Mouse (Mus musculus) ovary, adult 18-20 months (tissue): ENCODE measurements around the gene Tuba1a.
A peak's percentile ranks its signal among the peaks of the same experiment; 100 is the strongest.

Experiments used
- DNase-seq: peaks from one replicate; pipeline ENCODE4 v3.0.0; 2022; ENCODE audit warnings: low spot score, mixed read lengths

Tuba1a gene

DNA sequence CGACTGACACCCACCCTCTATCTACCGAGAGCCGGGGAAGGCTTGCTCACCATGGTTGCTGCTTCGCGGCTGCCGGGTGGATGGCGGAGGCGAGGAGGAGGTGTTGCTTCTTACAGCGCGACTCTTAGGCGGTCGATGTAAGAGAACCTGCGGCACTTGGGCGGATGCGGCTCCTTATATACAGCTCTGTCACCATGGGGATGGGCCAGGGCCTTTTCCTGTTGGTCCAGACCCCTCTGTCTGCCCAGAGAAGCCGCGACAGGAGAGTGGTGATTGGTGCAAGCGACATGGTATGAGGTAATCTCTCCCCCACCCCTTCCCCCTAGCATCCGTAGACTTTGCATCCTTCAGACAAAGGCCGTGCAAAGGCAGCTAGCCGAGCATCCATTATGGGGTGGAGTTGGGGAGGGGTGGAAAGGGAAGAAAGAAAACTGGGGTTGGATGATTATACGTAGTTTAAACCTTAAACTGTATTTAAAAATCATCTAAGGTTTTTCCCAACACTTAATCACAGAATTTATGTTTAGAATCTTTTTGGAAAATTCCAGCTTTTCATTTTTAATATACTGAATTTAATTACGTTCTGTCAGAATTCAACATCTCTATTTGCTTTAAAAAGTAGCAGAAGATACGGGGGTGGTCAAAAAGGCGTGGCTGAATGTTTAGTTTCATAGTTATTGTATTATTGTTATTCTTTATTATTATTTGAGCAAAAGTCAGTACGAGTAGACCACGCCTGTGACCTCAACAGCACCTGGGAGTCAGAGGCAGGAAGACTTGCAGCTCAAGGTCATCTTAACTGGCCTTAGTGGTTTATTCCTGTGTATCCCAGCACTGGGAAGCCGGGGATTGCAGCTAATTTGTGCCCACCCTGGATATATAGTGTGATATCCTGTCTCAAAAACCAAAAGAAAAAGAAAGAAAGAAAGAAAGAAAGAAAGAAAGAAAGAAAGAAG, at the start of gene Tuba1a, which contains the start of gene Gm49450:
Gene Tuba1a (minus strand): TSS at position 303 of the 956 bp plus-strand sequence.
Gene Gm49450 (minus strand): TSS at position 151 of the 956 bp plus-strand sequence.
- DNase-seq, result peak; percentile 90

GRCm38 (mm10) chr15:99001451-99001931, 48.0 kb upstream of the Tuba1a start:
- no peak for DNase-seq

GRCm38 (mm10) chr15:99000535-99001283, 47.2 kb upstream of the Tuba1a start:
- DNase-seq, result no peak

- DNase-seq, result no peak
Observed at GRCm38 (mm10) chr15:98998775-98999157, 45.3 kb upstream of the Tuba1a start.

DNA sequence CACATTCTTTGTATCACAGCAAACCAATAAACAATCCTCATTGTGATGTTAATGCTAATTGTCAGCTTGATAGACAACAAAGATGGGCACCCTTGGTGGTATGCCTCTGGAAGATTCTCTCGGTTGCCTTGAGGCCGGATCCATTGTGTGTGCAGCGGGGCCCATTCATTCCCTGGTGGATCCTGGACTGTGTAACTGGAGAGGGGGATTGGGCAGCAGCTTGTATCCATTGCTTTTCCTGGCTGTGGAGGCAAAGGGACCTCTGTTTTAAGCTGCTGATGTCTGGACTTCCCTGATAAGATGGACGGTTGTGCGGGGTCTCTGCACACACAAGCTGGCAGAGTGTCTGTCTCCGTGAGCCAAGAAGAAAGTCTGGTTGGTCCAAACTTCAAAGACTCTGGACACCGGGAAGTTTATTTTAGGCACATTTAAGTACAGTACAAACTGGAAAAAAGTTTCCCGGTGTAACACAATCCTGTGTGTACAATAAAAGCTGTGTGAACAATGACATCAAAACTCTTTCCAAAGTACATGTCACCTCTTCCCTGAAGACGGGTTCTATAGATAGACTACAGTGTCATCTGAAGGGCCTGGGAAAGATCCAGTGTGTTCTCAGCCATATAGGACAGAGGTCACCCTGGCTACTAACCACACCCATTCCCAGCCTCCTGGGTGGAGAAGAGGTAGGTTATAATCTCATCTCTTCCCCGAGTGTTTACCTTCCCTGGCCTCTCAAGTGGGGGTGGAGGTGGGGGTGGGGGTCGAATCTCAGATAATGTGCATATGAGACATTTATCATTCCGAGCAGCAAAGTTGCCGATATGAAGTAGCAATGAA, 44.7 kb upstream of the Tuba1a start:
- DNase-seq, result no peak

DNA sequence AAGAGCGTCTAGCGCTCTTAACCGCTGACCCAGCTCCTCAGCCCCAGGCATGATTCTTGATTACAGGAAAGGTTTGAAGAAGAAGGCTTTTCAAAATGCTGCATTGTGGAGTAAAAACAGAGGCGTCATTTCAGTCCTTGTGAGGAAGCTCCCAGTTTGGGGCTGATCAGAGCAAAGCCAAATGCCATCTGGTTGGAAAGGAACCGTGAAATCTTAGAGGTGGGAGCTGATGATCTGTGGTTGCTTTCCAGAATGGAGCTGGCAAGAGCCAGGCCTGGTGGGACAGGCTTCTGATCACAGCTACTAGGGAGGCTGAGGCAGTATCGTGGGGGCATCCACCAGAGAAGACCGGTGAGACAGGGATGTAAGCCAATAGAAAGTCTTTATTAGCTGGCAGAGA, 43.3 kb upstream of the Tuba1a start:
- no peak for DNase-seq

DNA sequence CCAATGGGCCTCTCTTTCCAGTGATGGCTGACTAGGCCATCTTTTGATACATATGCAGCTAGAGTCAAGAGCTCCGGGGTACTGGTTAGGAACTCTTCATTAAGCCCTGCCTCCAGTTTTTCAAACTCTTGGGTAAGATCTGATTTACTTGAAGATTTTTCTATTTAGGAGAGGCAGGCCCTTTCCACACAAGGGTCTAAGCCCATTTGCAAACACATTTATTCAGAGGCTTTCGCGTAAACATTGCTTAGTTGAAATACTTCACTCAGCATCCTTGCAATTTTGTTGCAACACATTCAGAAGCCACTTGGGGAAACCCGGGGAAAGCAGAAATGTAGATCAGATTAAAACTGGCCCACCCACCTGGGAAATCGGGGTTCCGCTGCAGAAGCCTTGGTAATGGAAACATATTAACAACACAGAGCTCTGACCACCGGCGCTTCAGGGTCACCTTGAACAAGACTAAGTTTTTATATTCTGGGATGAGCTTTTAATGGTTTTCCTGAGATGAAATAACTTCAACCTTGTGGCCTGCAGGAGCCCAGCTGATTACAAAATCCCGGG, 41.5 kb upstream of the Tuba1a start:
- no peak for DNase-seq

GRCm38 (mm10) chr15:98993865-98994264, 40.4 kb upstream of the Tuba1a start:
- DNase-seq, result peak; percentile 68

DNA sequence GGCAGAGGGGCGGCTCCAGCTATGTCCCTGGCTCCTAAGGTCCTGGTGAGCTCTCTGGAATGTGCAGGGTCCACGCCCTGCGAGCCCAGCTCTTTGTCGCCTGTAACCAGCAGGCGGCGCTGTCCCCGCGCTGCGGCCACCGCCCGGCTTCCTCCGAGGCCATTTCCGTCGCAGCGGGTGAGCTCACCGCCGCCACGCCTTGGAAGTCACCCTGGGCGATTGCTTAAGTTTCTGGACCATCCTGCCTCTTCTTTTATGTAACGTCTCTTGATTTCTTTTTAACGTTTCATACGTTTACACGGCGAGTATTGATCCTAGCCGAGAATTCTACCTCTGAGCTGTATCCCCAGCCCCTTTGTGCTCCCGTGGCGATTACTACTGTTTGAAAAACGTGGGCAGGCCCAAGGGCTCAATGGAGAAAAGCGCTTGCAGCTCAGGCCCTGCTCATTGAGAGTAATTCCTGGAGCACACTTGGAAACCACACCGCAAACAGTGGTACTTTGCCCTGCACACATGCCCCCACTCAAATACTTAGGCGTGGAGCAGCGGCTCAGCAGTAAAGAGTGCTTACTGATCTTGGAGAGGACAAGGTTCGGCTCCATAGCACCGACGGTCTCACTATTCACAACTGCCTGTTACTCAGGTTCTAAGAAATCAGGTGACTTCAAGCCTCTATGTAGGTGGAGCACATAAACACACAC, 39.7 kb upstream of the Tuba1a start:
- peak; percentile 85 for DNase-seq

DNA sequence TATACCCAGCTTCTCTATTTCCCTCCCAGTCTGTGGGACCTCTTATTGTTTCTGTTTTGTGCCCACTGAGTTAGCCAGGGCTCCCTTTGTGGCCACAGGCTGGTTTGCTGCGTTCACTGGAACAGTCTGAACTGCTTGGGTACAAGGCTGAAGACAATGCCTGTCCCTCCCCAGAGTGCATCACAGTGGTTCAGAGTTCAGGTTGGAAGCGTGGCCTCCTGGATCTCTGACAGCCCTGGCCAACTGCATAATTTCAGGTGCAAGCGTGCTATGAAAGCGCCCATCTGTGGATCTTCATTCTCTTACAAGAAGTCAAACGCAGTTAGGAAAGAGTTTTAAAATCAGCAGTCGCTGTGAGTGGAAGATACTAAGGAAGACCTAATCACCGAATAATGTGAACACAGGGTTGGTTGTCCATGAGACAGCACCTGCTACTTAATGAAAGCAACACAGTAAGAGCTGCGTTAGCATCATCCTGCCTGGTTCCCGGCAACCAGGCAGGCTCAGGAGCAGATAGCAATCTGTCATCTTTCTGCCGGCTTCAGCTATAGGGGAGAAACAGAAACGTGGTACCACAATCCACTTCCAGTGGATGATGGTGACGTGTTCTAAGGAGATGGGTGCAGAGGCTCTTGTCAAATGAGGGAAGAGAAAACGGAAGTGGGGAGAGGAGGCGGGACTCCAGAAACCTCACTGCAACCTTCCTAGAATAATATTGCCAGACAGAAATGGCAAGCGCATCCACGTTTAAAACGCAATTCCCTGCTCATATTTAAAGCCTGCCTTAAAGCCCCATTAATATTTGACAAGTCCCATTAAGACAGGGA, 38.8 kb upstream of the Tuba1a start:
- DNase-seq, result no peak

DNA sequence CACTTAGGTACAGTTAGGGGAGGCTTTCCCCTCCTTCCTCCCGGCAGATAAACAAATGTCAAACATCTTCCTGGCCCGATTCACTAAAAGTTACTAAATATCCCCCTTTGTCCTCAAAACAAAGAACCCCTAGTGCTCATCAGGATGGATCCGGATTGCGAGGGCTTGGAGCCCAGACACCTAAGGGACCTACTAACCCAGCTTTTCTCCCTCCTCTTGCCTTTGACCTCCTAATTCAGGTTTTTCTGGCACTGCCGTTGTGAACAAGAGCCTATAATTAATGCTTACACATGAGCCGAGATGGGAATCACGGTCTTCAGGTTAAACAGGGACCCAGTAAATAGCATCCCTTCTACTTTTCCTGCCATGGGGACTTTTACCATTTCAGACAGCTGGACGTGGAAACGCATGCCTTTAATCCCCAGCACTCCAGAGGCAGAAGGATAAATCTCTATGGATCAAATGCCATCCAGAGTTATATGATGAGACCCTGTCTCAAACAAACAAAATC, 38.1 kb upstream of the Tuba1a start:
- DNase-seq, result no peak

DNA sequence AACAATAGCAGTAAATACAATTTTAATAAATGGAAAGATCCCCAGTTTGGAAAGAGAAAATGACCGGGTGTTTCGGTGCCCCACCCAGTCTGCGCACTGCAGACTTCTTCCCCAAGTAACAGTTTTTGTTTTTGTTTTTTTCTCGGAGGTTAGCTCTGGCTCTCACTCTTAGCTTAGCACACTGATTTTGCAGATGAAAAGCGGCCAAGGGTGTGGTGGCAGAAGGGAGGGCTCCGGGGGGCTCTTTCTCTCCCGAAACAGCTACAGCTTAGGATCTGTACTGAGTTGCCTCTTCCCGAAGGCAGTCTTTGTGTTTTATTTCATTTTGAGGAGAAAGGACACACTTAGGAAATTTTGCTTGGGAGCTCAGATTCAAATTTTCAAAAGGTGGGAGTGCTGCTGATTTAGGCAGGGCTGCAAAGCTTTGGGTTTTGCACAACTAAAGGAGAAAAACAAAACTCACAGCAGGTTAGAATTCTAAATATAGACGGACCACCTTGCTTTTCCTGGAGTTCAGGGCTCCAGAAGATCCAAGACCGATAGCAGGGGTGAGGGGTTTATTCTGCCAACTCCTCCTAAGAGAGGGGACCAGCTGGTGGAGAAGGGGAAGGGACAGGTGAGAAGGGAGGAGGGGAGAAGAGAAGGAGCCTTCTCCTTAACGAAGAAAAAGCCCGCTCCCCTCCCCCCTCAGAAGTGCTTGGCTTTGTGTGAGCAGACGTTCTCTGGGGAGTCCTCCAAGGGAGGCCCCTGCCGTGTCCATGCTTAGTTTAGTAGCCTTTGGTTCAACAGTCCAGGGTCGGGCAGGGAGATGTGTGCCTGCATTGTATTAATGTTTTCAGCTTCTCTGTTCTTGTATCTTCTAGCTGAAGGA, 37.4 kb upstream of the Tuba1a start:
- no peak for DNase-seq

DNA sequence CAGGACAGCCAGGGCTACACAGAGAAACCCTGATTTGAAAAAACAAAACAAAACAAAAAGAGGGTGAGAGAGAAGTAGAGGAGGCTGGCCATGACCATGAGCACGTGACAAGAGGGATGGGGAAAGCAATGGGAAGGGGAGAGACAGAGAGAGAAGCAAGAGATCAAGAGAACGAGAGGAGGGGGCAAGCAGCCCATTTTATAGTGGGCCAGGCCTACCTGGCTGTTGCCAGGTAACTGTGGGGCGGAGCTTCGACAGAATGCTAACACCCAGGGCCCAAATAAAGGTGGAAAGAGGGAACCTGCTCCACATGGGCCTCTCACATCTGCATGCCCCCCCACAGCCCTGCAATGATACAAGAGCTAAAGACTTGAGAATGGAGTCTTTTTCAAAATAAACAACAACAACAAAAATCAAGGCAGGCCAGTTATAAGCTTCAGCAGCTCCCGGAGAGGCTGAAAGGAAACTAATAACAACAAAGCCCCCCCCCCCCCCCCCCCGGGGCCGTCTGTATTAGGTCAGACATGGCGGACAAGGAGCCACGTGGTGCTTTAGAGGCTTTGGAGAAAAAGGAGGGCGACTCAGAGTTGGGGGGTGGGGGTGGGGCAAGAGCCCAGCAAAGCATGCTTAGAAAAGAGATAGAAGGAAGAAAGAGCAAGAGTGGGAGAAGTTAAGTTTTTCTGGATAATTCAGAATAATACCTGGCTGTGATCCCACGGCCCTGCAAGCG, 36.4 kb upstream of the Tuba1a start:
- no peak for DNase-seq

- DNase-seq, result no peak
Observed at GRCm38 (mm10) chr15:98988787-98989186, 35.3 kb upstream of the Tuba1a start.

DNA sequence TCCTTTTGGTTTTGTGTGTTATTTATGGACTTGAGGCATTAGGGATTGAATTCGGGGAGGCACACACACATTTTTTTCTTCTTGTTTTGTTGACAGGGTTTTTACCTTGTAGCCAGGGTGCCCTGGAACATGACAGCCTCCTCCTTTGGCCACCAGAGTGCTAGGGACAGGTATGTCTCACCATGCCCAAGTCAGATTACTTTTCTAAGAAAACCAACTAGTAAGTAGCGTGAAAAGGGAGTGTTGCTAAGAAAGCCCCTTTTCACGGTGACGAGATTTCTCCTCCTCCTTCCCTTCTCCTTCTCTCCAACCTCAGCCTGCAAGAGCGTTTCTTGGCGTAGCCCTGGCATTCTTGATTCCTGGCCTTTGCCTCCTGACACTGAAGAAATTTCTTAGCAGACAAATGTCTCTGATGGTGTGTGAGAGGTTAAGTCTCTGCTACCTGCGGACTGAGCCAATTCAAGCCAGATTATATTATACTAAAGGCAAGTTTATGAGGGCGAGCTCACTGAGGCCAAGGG, 34.2 kb upstream of the Tuba1a start:
- no peak for DNase-seq

DNA sequence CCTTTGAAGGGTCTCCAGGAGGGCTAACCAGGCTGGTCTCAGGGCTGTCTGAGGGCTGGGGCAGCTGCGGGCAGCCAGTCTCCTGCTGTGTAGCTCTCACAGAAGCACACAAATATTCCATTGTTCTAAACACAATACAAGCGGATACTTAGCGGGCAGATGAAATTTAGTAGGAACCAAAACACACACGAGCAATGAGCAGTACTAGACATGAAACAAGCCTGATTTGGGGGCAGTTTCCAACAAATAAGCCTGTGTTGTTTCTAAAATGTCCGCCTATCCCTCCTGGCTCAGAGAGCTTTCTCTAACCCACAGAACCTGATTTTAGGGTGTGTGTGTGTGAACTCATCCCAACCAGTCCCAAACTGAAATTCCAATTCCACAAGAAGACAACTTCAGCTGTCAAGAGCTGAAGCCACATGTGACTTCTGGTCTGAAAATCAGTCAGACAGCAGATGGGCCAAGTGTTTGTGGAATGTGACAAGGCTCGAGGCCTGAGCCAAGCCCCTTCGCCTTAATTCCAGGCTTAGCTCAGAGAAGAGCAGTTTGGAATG, 33.7 kb upstream of the Tuba1a start:
- no peak for DNase-seq

DNA sequence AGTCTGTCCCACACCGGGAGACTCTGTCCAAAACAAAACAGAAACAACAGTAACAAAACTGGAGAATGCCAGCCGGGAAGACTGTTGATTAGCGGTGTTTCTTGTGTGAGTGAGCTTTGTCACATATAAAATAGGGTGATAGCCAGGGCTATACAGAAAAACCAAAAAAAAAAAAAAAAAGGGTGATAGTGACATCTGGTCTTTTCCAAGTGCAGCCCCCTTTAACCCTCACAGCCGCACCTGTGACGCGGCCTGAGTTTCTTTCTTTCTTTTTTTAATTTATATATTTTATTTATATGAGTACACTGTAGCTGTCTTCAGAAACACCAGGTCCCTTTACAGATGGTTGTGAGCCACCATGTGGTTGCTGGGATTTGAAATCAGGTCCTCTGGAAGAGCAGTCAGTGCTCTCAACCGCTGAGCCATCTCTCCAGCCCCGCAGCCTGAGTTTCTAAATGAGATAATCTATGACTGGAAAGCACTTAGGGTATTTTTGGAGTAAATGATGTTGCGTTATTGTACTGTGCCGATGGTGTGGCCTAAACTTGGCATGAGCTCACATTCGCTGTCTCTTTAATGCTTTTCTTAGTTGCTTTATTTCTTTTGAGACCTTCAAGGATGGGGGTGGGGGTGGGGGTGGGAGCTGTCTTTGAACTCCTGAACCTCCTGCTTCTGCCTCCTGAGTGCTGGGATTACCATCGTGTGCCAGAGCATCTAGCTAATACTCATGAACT, 32.6 kb upstream of the Tuba1a start:
- no peak for DNase-seq
